Mouse (Mus musculus) E14TG2a.4 (cell line): ENCODE results near the gene Lnpep.
"Not testable (repeated sequence)": the region's sequence is repeated elsewhere in the genome, so short reads cannot be mapped to it uniquely, and the experiment has no call there.

Experiments
- H3K27me3 ChIP-seq: 2 replicates; pipeline ENCODE4 v1.6.1; 2014; ENCODE audit warnings: low read length, control low read depth; ENCODE audit not compliant: insufficient read depth
- H3K36me3 ChIP-seq: 2 replicates; pipeline ENCODE4 v1.6.1; 2014; ENCODE audit warnings: low read length, control low read depth; ENCODE audit not compliant: insufficient read depth
- H3K4me1 ChIP-seq: replicated peaks from 2 replicates; pipeline ENCODE4 v1.6.1; 2014; ENCODE audit warnings: low read depth, low read length, control low read depth
- H3K4me3 ChIP-seq: replicated peaks from 2 replicates; pipeline ENCODE4 v1.5.1; 2014; ENCODE audit warnings: mild to moderate bottlenecking, low read length
- H3K9me3 ChIP-seq: 2 replicates; pipeline ENCODE4 v1.6.1; 2014; ENCODE audit warnings: low read length, control low read depth
- CTCF ChIP-seq: conservative IDR thresholded peaks from 2 replicates; pipeline ENCODE4 v1.5.1; 2014; ENCODE audit warnings: low read length
- NANOG ChIP-seq: IDR thresholded peaks from 2 replicates; pipeline ENCODE4 v1.6.1; 2014; ENCODE audit warnings: borderline replicate concordance, low read length, mixed read lengths
- POU5F1 ChIP-seq: IDR thresholded peaks from 2 replicates; pipeline ENCODE4 v1.6.1; 2014; ENCODE audit warnings: low read length, borderline replicate concordance

The Lnpep gene

GRCm38 (mm10) chr17:17576399-17576798, 48.5 kb downstream of the Lnpep start:
- Histone ChIP-seq H3K4me1 (no peaks in the 10 kb centered on the region), H3K4me3 (no peak overlapping the region), H3K27me3 (no peaks in the 10 kb centered on the region), H3K9me3 (no peaks in the 10 kb centered on the region), H3K36me3 (peaks cover 61% of the 10 kb centered on the region)
- TF ChIP-seq CTCF: no peak
- no peak for TF ChIP-seq POU5F1
- no peak for TF ChIP-seq NANOG

- H3K27me3 ChIP-seq: no peaks in the 10 kb centered on the region
- H3K4me3 ChIP-seq: no peak overlapping the region
- H3K9me3 ChIP-seq: no peaks in the 10 kb centered on the region
- H3K4me1 ChIP-seq: no peaks in the 10 kb centered on the region
- peaks cover 69% of the 10 kb centered on the region for H3K36me3 ChIP-seq
- TF ChIP-seq CTCF (peak; percentile 34), POU5F1 (no peak), NANOG (no peak)
Observed at GRCm38 (mm10) chr17:17567071-17567470, 57.8 kb downstream of the Lnpep start.

GRCm38 (mm10) chr17:17548958-17549357, 75.9 kb downstream of the Lnpep start:
- H3K4me3 ChIP-seq: no peak overlapping the region
- H3K4me1 ChIP-seq: no peaks in the 10 kb centered on the region
- TF ChIP-seq POU5F1: no peak
- TF ChIP-seq CTCF: no peak
- TF ChIP-seq NANOG: no peak
- H3K36me3 ChIP-seq: peaks cover 48% of the 10 kb centered on the region
- no peaks in the 10 kb centered on the region for H3K9me3 ChIP-seq
- H3K27me3 ChIP-seq: no peaks in the 10 kb centered on the region

- no peaks in the 10 kb centered on the region for H3K9me3 ChIP-seq
Observed at GRCm38 (mm10) chr17:17531338-17531737, 93.5 kb downstream of the Lnpep start.

GRCm38 (mm10) chr17:17516384-17517016, 108.3 kb downstream of the Lnpep start:
- no peaks in the 10 kb centered on the region for H3K27me3 ChIP-seq
- no peaks in the 10 kb centered on the region for H3K9me3 ChIP-seq
- peaks cover 21% of the 10 kb centered on the region for H3K4me1 ChIP-seq
- TF ChIP-seq POU5F1 (peak; percentile 49; the same call in 1 of the 2 replicates), CTCF (no peak), NANOG (0 out of 2 replicates have a peak, but pooled peaks have one; percentile 64)
- no peak overlapping the region for H3K4me3 ChIP-seq
- H3K36me3 ChIP-seq: no peaks in the 10 kb centered on the region

More at GRCm38 (mm10) chr17:17531338-17531737, 93.5 kb downstream of the Lnpep start:
- H3K27me3 ChIP-seq: no peaks in the 10 kb centered on the region
- H3K4me3 ChIP-seq: no peak overlapping the region
- peaks cover 49% of the 10 kb centered on the region for H3K36me3 ChIP-seq
- TF ChIP-seq CTCF: no peak
- H3K4me1 ChIP-seq: no peaks in the 10 kb centered on the region

- H3K36me3 ChIP-seq: peaks cover 7% of the 10 kb centered on the region
- H3K4me1 ChIP-seq: no peaks in the 10 kb centered on the region
- no peaks in the 10 kb centered on the region for H3K27me3 ChIP-seq
- H3K4me3 ChIP-seq: no peak overlapping the region
- no peak for TF ChIP-seq POU5F1
- peaks cover 18% of the 10 kb centered on the region for H3K9me3 ChIP-seq
Observed at GRCm38 (mm10) chr17:17506677-17507076, 118.2 kb downstream of the Lnpep start.

DNA sequence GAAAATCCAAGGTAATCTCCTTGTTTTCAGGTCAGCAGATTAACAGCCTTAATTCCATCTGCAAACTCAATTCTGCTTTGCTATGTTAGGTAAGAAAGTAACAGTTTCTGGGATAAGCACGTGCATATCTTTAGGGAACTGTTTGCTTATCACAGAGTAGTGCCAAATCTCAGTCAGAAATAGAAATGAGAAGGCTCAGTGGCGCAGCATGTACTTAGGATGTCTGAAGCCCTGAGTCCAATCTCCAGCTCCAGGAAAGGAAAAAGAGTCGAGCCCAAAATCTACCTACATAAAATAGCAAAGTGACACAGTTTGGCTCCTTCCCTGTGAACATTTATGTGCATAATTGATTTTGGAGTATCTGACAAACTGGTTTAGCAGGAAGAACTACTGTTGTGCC, 125.6 kb downstream of the Lnpep start:
- H3K4me1 ChIP-seq: peaks cover 37% of the 10 kb centered on the region
- no peaks in the 10 kb centered on the region for H3K27me3 ChIP-seq
- TF ChIP-seq CTCF: no peak
- no peak for TF ChIP-seq POU5F1
- no peak for TF ChIP-seq NANOG
- H3K9me3 ChIP-seq: peaks cover 8% of the 10 kb centered on the region
- no peak overlapping the region for H3K4me3 ChIP-seq
- peaks cover 24% of the 10 kb centered on the region for H3K36me3 ChIP-seq

- H3K36me3 ChIP-seq: peaks cover 28% of the 10 kb centered on the region
- TF ChIP-seq NANOG (no peak), CTCF (no peak), POU5F1 (no peak)
- H3K9me3 ChIP-seq: peaks cover 3% of the 10 kb centered on the region
- no peak overlapping the region for H3K4me3 ChIP-seq
- H3K4me1 ChIP-seq: peaks cover 41% of the 10 kb centered on the region
- no peaks in the 10 kb centered on the region for H3K27me3 ChIP-seq
Observed at GRCm38 (mm10) chr17:17498848-17499247, 126.0 kb downstream of the Lnpep start.

DNA sequence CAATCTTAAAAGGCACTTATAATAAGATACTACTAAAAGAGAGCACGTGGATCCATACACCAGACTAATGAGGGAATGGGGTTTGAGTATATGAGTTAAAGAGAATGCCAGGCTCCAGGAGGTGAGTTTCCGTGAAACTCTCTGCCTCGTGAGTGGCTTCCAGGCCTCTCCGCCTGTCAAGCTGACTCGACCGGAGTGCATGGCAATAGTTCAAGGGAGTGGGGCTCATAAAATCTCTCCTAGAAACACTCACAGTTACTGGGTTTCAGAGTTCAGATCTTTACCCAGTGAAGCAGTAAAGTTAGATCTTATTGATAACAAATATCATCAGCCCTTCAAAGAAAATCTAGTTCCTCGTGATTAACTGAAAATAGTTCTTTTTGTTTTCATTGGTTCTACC, 128.1 kb downstream of the Lnpep start:
- Histone ChIP-seq H3K36me3 (peaks cover 30% of the 10 kb centered on the region), H3K4me1 (peaks cover 52% of the 10 kb centered on the region), H3K9me3 (no peaks in the 10 kb centered on the region), H3K4me3 (no peak overlapping the region), H3K27me3 (no peaks in the 10 kb centered on the region)
- no peak for TF ChIP-seq CTCF
- no peak for TF ChIP-seq NANOG
- no peak for TF ChIP-seq POU5F1

DNA sequence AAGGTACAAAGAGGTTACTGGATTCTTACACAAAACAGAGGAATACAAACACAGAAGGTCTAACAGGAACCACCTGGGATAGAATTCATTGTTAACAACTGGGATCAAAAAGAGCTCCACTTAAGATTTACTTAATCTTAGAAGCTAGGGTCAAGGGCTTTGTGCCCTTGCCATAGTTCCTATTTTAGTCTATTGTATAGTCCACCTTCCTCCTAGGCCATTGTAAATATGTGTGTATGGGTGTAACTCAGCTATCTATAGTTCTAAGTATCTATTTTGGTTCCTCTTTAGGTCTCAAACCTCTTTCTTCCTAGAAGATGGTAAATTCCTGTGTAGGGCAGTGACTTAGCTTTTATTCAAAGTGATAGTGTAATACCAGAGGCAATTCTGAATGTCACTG, 128.6 kb downstream of the Lnpep start:
- H3K4me1 ChIP-seq: peaks cover 54% of the 10 kb centered on the region
- not testable (repeated sequence) for H3K4me3 ChIP-seq, H3K27me3 ChIP-seq, H3K9me3 ChIP-seq
- peaks cover 30% of the 10 kb centered on the region for H3K36me3 ChIP-seq
